Mouse (Mus musculus): ENCODE measurements at regions not wholly inside any gene's neighbourhood (a gene's known extent, or its start where the extent isn't known, plus 50 kb on each side); places are given as distances from the start of the nearest gene placed in this dataset.

GRCm38 (mm10) chr4:142767665-142768064 is 445.1 kb downstream of the Prdm2 start:
- H3K9me3 ChIP-seq (replicated peaks; ENCODE audit: low read length) = peaks cover 75% of the 10 kb centered on the region
- no peak overlapping the region for H3K4me2 ChIP-seq (ENCODE audit: insufficient read depth, low read depth, poor library complexity, severe bottlenecking)
- TF ChIP-seq ZMIZ1 (IDR thresholded peaks at IDR 0.05; ENCODE audit: low read depth, low read length) (no peak), MAX (IDR thresholded peaks at IDR 0.05; ENCODE audit: low read length) (no peak), PAX5 (IDR thresholded peaks at IDR 0.05; ENCODE audit: low read length) (no peak), UBTF (IDR thresholded peaks at IDR 0.05; ENCODE audit: low read depth, low read length) (no peak), NELFE (IDR thresholded peaks at IDR 0.05; ENCODE audit: low read depth, low read length) (no peak), MXI1 (IDR thresholded peaks at IDR 0.05; ENCODE audit: low read depth, low read length) (no peak), CHD1 (IDR thresholded peaks at IDR 0.05; ENCODE audit: low read depth, low read length) (no peak), POLR2A (IDR thresholded peaks at IDR 0.05; ENCODE audit: low read depth, low read length) (no peak), MAFK (IDR thresholded peaks at IDR 0.05; ENCODE audit: insufficient replicate concordance, low read length) (no peak), JUN (IDR thresholded peaks at IDR 0.05; ENCODE audit: insufficient read depth, low read depth, low read length) (no peak), RCOR1 (conservative IDR thresholded peaks at IDR 0.05; ENCODE audit: low read depth, low read length) (no peak), TCF12 (IDR thresholded peaks at IDR 0.05; ENCODE audit: low read depth, low read length) (no peak), GABPA (IDR thresholded peaks at IDR 0.05; ENCODE audit: insufficient replicate concordance, low read depth, low read length) (no peak), ZC3H11A (IDR thresholded peaks at IDR 0.05; ENCODE audit: low read depth, low read length) (no peak), USF2 (conservative IDR thresholded peaks at IDR 0.05; ENCODE audit: low read depth, low read length) (no peak)
- no peaks in the 10 kb centered on the region for H3K4me1 ChIP-seq (ENCODE audit: control insufficient read depth in 1 of 2, insufficient read depth in 2 of 2)
- H3K9ac ChIP-seq (ENCODE audit: insufficient read depth, low read depth) = no peak overlapping the region
- H3K27ac ChIP-seq (ENCODE audit: insufficient read depth, low read depth) = no peak overlapping the region
- H3K27me3 ChIP-seq (replicated peaks) = no peaks in the 10 kb centered on the region
- DNase-seq (ENCODE audit: extremely low read depth) = no peak
- H3K4me3 ChIP-seq (replicated peaks in 1 of 3; ENCODE audit: low read depth in 2 of 3, low read length in 2 of 3, poor library complexity in 1 of 3) = no peak overlapping the region
- dilution Hi-C loops (cut with MboI; ENCODE audit: extremely low pct_ligation_motif_present, extremely low pct_unique_long_range_greater_than_20kb, low sequenced_read_pairs) (no loop called here), in situ Hi-C loops (cut with MboI; ENCODE audit: low pct_ligation_motif_present, low pct_unique_long_range_greater_than_20kb, low sequenced_read_pairs) (no loop called here)
- H3K79me2 ChIP-seq (replicated peaks; ENCODE audit: control insufficient read depth, extremely low read depth, insufficient read depth, poor library complexity, severe bottlenecking) = no peaks in the 10 kb centered on the region
- H3K36me3 ChIP-seq (replicated peaks in 1 of 2; ENCODE audit: control insufficient read depth in 1 of 2, insufficient read depth in 1 of 2, low read length in 1 of 2) = no peaks in the 10 kb centered on the region

DNA sequence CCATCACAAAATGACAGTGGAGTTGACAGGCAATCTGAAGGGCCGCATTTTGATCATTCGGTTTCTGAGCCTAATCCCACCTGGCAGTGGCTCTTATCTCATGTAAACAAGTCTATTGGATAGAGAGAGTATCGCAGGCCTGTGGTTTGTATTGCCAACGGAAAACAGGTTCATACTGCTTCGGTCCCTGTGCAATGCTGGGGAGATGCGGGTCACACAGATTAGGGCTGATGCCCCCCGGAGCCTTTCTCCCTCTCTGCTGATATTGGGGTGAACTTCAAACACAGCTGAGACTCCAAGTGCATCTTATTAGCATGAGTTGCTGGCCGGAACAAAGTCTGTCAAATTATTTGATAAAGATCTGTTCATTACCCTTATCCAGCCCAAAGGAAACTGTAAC is 451.2 kb downstream of the Prdm2 start:
- in situ Hi-C loops (cut with MboI; ENCODE audit: low pct_ligation_motif_present, low pct_unique_long_range_greater_than_20kb, low sequenced_read_pairs) = no loop called here
- peaks cover 62% of the 10 kb centered on the region for H3K9me3 ChIP-seq (replicated peaks; ENCODE audit: low read length)
- dilution Hi-C loops (cut with MboI; ENCODE audit: extremely low pct_ligation_motif_present, extremely low pct_unique_long_range_greater_than_20kb, low sequenced_read_pairs) = no loop called here

More for the DNA sequence above, 451.2 kb downstream of the Prdm2 start:
- Histone ChIP-seq H3K27ac (ENCODE audit: insufficient read depth, low read depth) (no peak overlapping the region), H3K79me2 (replicated peaks; ENCODE audit: control insufficient read depth, extremely low read depth, insufficient read depth, poor library complexity, severe bottlenecking) (no peaks in the 10 kb centered on the region), H3K9ac (ENCODE audit: insufficient read depth, low read depth) (no peak overlapping the region), H3K4me3 (replicated peaks in 1 of 3; ENCODE audit: low read depth in 2 of 3, low read length in 2 of 3, poor library complexity in 1 of 3) (no peak overlapping the region), H3K4me1 (ENCODE audit: control insufficient read depth in 1 of 2, insufficient read depth in 2 of 2) (no peaks in the 10 kb centered on the region), H3K36me3 (replicated peaks in 1 of 2; ENCODE audit: control insufficient read depth in 1 of 2, insufficient read depth in 1 of 2, low read length in 1 of 2) (no peaks in the 10 kb centered on the region), H3K27me3 (replicated peaks) (no peaks in the 10 kb centered on the region), H3K4me2 (ENCODE audit: insufficient read depth, low read depth, poor library complexity, severe bottlenecking) (no peak overlapping the region)
- no peak for TF ChIP-seq IRF4 (IDR thresholded peaks at IDR 0.05; ENCODE audit: low read depth, low read length)
- TF ChIP-seq MXI1 (IDR thresholded peaks at IDR 0.05; ENCODE audit: low read depth, low read length) = no peak
- TF ChIP-seq BHLHE40 (IDR thresholded peaks at IDR 0.05; ENCODE audit: low read depth, low read length) = no peak
- TF ChIP-seq CTCF (conservative IDR thresholded peaks at IDR 0.05 in 1 of 2, IDR thresholded peaks at IDR 0.05 in 1 of 2; ENCODE audit: low read depth in 2 of 2, low read length in 2 of 2) = no peak
- TF ChIP-seq SMC3 (IDR thresholded peaks at IDR 0.05; ENCODE audit: low read depth, low read length) = no peak
- no peak for TF ChIP-seq POLR2AphosphoS2 (IDR thresholded peaks at IDR 0.05; ENCODE audit: low read depth, low read length)
- TF ChIP-seq UBTF (IDR thresholded peaks at IDR 0.05; ENCODE audit: low read depth, low read length) = no peak
- no peak for TF ChIP-seq ZNF384 (IDR thresholded peaks at IDR 0.05; ENCODE audit: low read depth, low read length)
- TF ChIP-seq MAZ (IDR thresholded peaks at IDR 0.05; ENCODE audit: low read depth, low read length) = no peak
- TF ChIP-seq NELFE (IDR thresholded peaks at IDR 0.05; ENCODE audit: low read depth, low read length) = no peak
- no peak for TF ChIP-seq USF1 (IDR thresholded peaks at IDR 0.05; ENCODE audit: low read depth, low read length)
- no peak for TF ChIP-seq JUN (IDR thresholded peaks at IDR 0.05; ENCODE audit: insufficient read depth, low read depth, low read length)
- DNase-seq (ENCODE audit: extremely low read depth) = no peak

All from CH12.LX (cell line).